In genomic region chr7:30143170-30143554, GRCm38 (mm10) we compare ENCODE assay signal across 9 mouse cellular contexts. TPM values are rescaled to one million over a fixed set of nuclear protein-coding genes. Genes with fewer than 3 reads are reported as not detected.
DNase-seq lines count a peak whose midpoint lies in the region; ATAC-seq and TF ChIP-seq lines count a peak whose summit lies in the region.
"Had no signal": no experiment of that assay in that cellular context is flagged by ENCODE, and none has a peak within 500 bp of the region (broad histone marks: within the 10 kb centered on the region; RNA-seq: fewer than 3 reads in every experiment).

No protein-coding gene starts in this region.

- H3K4me1 ChIP-seq in neural tube, embryonic 11.5 days (ENCODE audit: control insufficient read depth, insufficient read depth, low read length), result no peaks in the 10 kb centered on the region
- no peaks in the 10 kb centered on the region for H3K4me1 ChIP-seq in limb, embryonic 14.5 days (ENCODE audit: control insufficient read depth, insufficient read depth, low read length)
- peaks cover 4% of the 10 kb centered on the region for H3K4me1 ChIP-seq in stomach, embryonic 16.5 days (ENCODE audit: control insufficient read depth, insufficient read depth, low read length)

- no peaks in the 10 kb centered on the region for H3K36me3 ChIP-seq in neural tube, embryonic 11.5 days (ENCODE audit: control insufficient read depth, insufficient read depth, low read length)
- H3K36me3 ChIP-seq in limb, embryonic 14.5 days (ENCODE audit: control insufficient read depth, insufficient read depth, low read length), result peaks cover 18% of the 10 kb centered on the region
- peaks cover 10% of the 10 kb centered on the region; the same call in 1 of the 2 replicates for H3K36me3 ChIP-seq in stomach, embryonic 16.5 days (ENCODE audit: control insufficient read depth, insufficient read depth, low read length)

- no peak overlapping the region for H3K27ac ChIP-seq in gastrocnemius, adult 2 months
- no peak overlapping the region for H3K27ac ChIP-seq in neural tube, embryonic 11.5 days (ENCODE audit: low read depth, low read length)
- peak overlapping the region; percentile 78 for H3K27ac ChIP-seq in limb, embryonic 14.5 days (replicated peaks; ENCODE audit: low read depth, low read length)
- H3K27ac ChIP-seq in stomach, embryonic 16.5 days (ENCODE audit: low read length), result peak overlapping the region; percentile 77; the same call in 1 of the 2 replicates

- H3K9me3 ChIP-seq in neural tube, embryonic 11.5 days (ENCODE audit: control insufficient read depth, low read length), result no peaks in the 10 kb centered on the region; the same call in 1 of the 2 replicates
- 0 out of 2 replicates have a peak, but pooled peaks cover 1% of the 10 kb centered on the region for H3K9me3 ChIP-seq in limb, embryonic 14.5 days (ENCODE audit: control insufficient read depth, low read length)
- peaks cover 9% of the 10 kb centered on the region; the same call in 1 of the 2 replicates for H3K9me3 ChIP-seq in stomach, embryonic 16.5 days (replicated peaks; ENCODE audit: control insufficient read depth, low read length)

- no peak for DNase-seq in gastrocnemius, adult 2 months
- DNase-seq in gastrocnemius, postnatal 4 days (ENCODE audit: low spot score in 2 of 2), result no peak
- DNase-seq in neural tube, embryonic 11.5 days (ENCODE audit: low spot score), result no peak
- DNase-seq in neural tube, embryonic 10.5 days (ENCODE audit: extremely low spot score, low spot score), result no peak
- DNase-seq in limb, embryonic 14.5 days (ENCODE audit: low spot score), result no peak
- no peak for DNase-seq in spleen, adult 12 weeks (ENCODE audit: low spot score)
- DNase-seq in left cerebral cortex, adult 9 months (ENCODE audit: low spot score in 2 of 2), result no peak
- DNase-seq: adrenal gland, adult 8-10 months had no signal

- WGBS in neural tube, embryonic 11.5 days, result 16% methylated on average over 8 of the region's 8 CpGs
- 10% methylated on average over 8 of the region's 8 CpGs for WGBS in limb, embryonic 14.5 days
- WGBS in stomach, embryonic 16.5 days, result 8% methylated on average over 8 of the region's 8 CpGs

- peak overlapping the region; percentile 60 for H3K4me2 ChIP-seq in neural tube, embryonic 11.5 days (ENCODE audit: low read depth)
- peak overlapping the region; percentile 54 for H3K4me2 ChIP-seq in limb, embryonic 14.5 days (replicated peaks; ENCODE audit: low read depth, low read length, severe bottlenecking)
- H3K4me2 ChIP-seq in stomach, embryonic 16.5 days (ENCODE audit: low read depth, low read length), result peak overlapping the region; percentile 76

- peak overlapping the region; percentile 50 for H3K9ac ChIP-seq in neural tube, embryonic 11.5 days (ENCODE audit: low read length)
- H3K9ac ChIP-seq in limb, embryonic 14.5 days (ENCODE audit: low read depth, low read length, severe bottlenecking), result peak overlapping the region; percentile 47
- peak overlapping the region; percentile 76 for H3K9ac ChIP-seq in stomach, embryonic 16.5 days (ENCODE audit: low read length)

- no peak for TF ChIP-seq CTCF in gastrocnemius, adult 2 months (IDR thresholded peaks at IDR 0.05)

- H3K27me3 ChIP-seq in neural tube, embryonic 11.5 days (ENCODE audit: control insufficient read depth, insufficient read depth, low read length), result no peaks in the 10 kb centered on the region
- no peaks in the 10 kb centered on the region for H3K27me3 ChIP-seq in limb, embryonic 14.5 days (ENCODE audit: control insufficient read depth, insufficient read depth, low read length)
- H3K27me3 ChIP-seq in stomach, embryonic 16.5 days (ENCODE audit: control insufficient read depth, insufficient read depth, low read length), result no peaks in the 10 kb centered on the region

- ATAC-seq in neural tube, embryonic 11.5 days (ENCODE audit: insufficient read depth, low FRiP score, low TSS enrichment), result no peak
- 0 out of 2 replicates have a peak, but pooled peaks have one; percentile 12 for ATAC-seq in limb, embryonic 14.5 days (ENCODE audit: low FRiP score, low read depth)
- ATAC-seq in stomach, embryonic 16.5 days (ENCODE audit: insufficient read depth, low FRiP score), result no peak

- intact Hi-C loops in gastrocnemius, adult 2 months (cut with DNase I), result no loop called here

- no peak for TF ChIP-seq POLR2A in limb, embryonic 14.5 days (IDR thresholded peaks at IDR 0.05; ENCODE audit: borderline replicate concordance, extremely low read depth, insufficient read depth, insufficient read length)

- peak overlapping the region; percentile 68 for H3K4me3 ChIP-seq in gastrocnemius, adult 2 months
- H3K4me3 ChIP-seq in neural tube, embryonic 11.5 days (ENCODE audit: low read depth, low read length), result peak overlapping the region; percentile 51
- peak overlapping the region; percentile 49 for H3K4me3 ChIP-seq in limb, embryonic 14.5 days (replicated peaks; ENCODE audit: low read length)
- peak overlapping the region; percentile 63 for H3K4me3 ChIP-seq in stomach, embryonic 16.5 days (replicated peaks; ENCODE audit: low read length)

RNA-seq across cellular contexts. Expression of gene Zfp382, which starts 21.4 kb away (rescaled TPM):
- 1 to 10 TPM; 1.1 to 1.3 TPM for total RNA-seq in gastrocnemius, adult 2 months (2021)
- total RNA-seq in gastrocnemius, postnatal 4 days (2021), result 1 to 10 TPM; 8.0 to 9.4 TPM
- 7.4 and 10.5 TPM in 2 replicates for polyA plus RNA-seq in neural tube, embryonic 11.5 days (2014; fragmentation: Nextera tagmentation; extraction: Ambion mirVana)
- polyA plus RNA-seq in limb, embryonic 14.5 days (2012; rRNA removed), result 5.8 TPM in 2 replicates
- 5.0 and 5.9 TPM in 2 replicates for polyA plus RNA-seq in limb, embryonic 14.5 days (2014; fragmentation: Nextera tagmentation; extraction: Ambion mirVana)
- polyA plus RNA-seq in stomach, embryonic 16.5 days (2015; fragmentation: Nextera tagmentation; extraction: Ambion mirVana), result 9.5 TPM in 2 replicates

RNA-seq across cellular contexts. Expression of gene Zfp146, which starts 26.4 kb away (rescaled TPM):
- total RNA-seq in gastrocnemius, adult 2 months (2021), result 10 to 100 TPM; 28.5 to 32.5 TPM
- total RNA-seq in gastrocnemius, postnatal 4 days (2021), result 10 to 100 TPM; 46.2 to 54.5 TPM
- 14.3 and 15.1 TPM in 2 replicates for polyA plus RNA-seq in neural tube, embryonic 11.5 days (2014; fragmentation: Nextera tagmentation; extraction: Ambion mirVana)
- 66.8 and 93.4 TPM in 2 replicates for polyA plus RNA-seq in limb, embryonic 14.5 days (2012; rRNA removed)
- polyA plus RNA-seq in limb, embryonic 14.5 days (2014; fragmentation: Nextera tagmentation; extraction: Ambion mirVana), result 19.9 and 20.3 TPM in 2 replicates
- polyA plus RNA-seq in stomach, embryonic 16.5 days (2015; fragmentation: Nextera tagmentation; extraction: Ambion mirVana), result 12.2 and 12.6 TPM in 2 replicates

RNA-seq across cellular contexts. Expression of gene Cox7a1, which starts 40.8 kb away (rescaled TPM):
- total RNA-seq in gastrocnemius, adult 2 months (2021), result 1,000 to 10,000 TPM in 1 of 2 experiments, 100 to 1,000 TPM in 1; 850 to 1,151 TPM
- total RNA-seq in gastrocnemius, postnatal 4 days (2021), result 100 to 1,000 TPM; 268 to 275 TPM
- polyA plus RNA-seq in neural tube, embryonic 11.5 days (2014; fragmentation: Nextera tagmentation; extraction: Ambion mirVana), result 4.5 and 5.7 TPM in 2 replicates
- 1.5 and 2.7 TPM in 2 replicates for polyA plus RNA-seq in limb, embryonic 14.5 days (2012; rRNA removed)
- 3.3 and 4.5 TPM in 2 replicates for polyA plus RNA-seq in limb, embryonic 14.5 days (2014; fragmentation: Nextera tagmentation; extraction: Ambion mirVana)
- polyA plus RNA-seq in stomach, embryonic 16.5 days (2015; fragmentation: Nextera tagmentation; extraction: Ambion mirVana), result 12.8 and 25.0 TPM in 2 replicates

RNA-seq across cellular contexts. Expression of gene Zfp260, which starts 48.6 kb away (rescaled TPM):
- total RNA-seq in gastrocnemius, adult 2 months (2021), result 10 to 100 TPM; 33.5 to 39.2 TPM
- 10 to 100 TPM; 52.5 to 65.2 TPM for total RNA-seq in gastrocnemius, postnatal 4 days (2021)
- polyA plus RNA-seq in neural tube, embryonic 11.5 days (2014; fragmentation: Nextera tagmentation; extraction: Ambion mirVana), result 136 and 140 TPM in 2 replicates
- 53.3 and 63.7 TPM in 2 replicates for polyA plus RNA-seq in limb, embryonic 14.5 days (2012; rRNA removed)
- polyA plus RNA-seq in limb, embryonic 14.5 days (2014; fragmentation: Nextera tagmentation; extraction: Ambion mirVana), result 140 and 159 TPM in 2 replicates
- polyA plus RNA-seq in stomach, embryonic 16.5 days (2015; fragmentation: Nextera tagmentation; extraction: Ambion mirVana), result 96.5 and 108 TPM in 2 replicates

RNA-seq across cellular contexts. Expression of gene Zfp566, which starts 52.8 kb away (rescaled TPM):
- total RNA-seq in gastrocnemius, adult 2 months (2021), result 1 to 10 TPM; 1.2 to 3.4 TPM
- total RNA-seq in gastrocnemius, postnatal 4 days (2021), result 1 to 10 TPM; 4.8 to 5.6 TPM
- 15.3 and 16.4 TPM in 2 replicates for polyA plus RNA-seq in neural tube, embryonic 11.5 days (2014; fragmentation: Nextera tagmentation; extraction: Ambion mirVana)
- 8.0 and 9.3 TPM in 2 replicates for polyA plus RNA-seq in limb, embryonic 14.5 days (2012; rRNA removed)
- polyA plus RNA-seq in limb, embryonic 14.5 days (2014; fragmentation: Nextera tagmentation; extraction: Ambion mirVana), result 11.0 and 13.2 TPM in 2 replicates
- polyA plus RNA-seq in stomach, embryonic 16.5 days (2015; fragmentation: Nextera tagmentation; extraction: Ambion mirVana), result 6.8 and 8.6 TPM in 2 replicates

Comparison
In these comparisons a context has a peak if more than half of its experiments do, and no peak if none do; other contexts are left out.
1. H3K27ac ChIP-seq: peak in limb, embryonic 14.5 days (single experiment) and stomach, embryonic 16.5 days (single experiment); none in gastrocnemius, adult 2 months (single experiment) and neural tube, embryonic 11.5 days (single experiment).
2. Peak in every context shown above with its lines, with median percentiles within 50 percentile points of each other: H3K4me3 ChIP-seq, H3K4me2 ChIP-seq and H3K9ac ChIP-seq.